Mouse (Mus musculus): ENCODE results near the gene Lrrc32. TPM values are rescaled to one million over a fixed set of nuclear protein-coding genes. Genes with fewer than 3 reads are reported as not detected.
A peak's percentile ranks its signal among the peaks of the same experiment; 100 is the strongest.

Gene Lrrc32
- total RNA-seq, 2 experiments from 2014 or later, result not detected

DNA sequence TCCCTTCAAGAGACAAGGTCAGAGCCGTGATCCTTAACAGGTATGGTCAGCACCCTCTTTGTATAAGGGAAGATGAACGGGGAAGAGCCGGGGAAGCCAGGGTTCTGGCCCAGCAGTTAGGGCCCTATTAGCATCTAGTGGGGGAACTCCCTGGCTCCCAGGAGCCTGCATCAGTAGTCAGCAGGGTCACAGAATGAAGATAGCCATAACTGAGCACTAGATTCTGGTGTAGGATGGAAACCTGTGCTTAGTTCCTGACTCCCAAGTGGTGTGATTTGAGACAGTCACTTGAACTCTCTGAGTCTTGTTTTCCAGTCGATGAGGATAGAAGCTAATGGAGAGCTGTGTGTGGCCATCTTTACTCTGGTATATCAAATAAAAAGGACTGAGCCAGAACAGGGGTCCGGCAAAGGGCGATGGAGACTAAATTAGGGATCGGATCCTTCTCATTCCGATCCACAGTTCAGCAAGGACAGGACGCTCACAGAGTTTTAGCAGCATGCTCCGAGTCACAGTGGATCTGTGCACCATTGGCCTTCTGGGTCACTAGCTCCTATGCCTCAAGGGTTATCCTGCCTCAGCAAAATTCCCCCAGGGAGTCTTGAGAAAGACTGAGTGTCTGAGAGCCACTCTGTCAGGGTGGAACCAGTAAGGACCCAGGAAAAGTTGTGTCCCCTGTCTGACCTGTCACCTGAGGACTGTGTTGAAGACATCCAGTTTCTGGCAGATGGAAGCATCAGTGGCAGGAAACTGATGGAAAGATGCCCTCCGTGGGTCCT, 1.7 kb upstream of the Lrrc32 start:
- ATAC-seq (ENCODE audit: poor library complexity, severe bottlenecking), result no peak

DNA sequence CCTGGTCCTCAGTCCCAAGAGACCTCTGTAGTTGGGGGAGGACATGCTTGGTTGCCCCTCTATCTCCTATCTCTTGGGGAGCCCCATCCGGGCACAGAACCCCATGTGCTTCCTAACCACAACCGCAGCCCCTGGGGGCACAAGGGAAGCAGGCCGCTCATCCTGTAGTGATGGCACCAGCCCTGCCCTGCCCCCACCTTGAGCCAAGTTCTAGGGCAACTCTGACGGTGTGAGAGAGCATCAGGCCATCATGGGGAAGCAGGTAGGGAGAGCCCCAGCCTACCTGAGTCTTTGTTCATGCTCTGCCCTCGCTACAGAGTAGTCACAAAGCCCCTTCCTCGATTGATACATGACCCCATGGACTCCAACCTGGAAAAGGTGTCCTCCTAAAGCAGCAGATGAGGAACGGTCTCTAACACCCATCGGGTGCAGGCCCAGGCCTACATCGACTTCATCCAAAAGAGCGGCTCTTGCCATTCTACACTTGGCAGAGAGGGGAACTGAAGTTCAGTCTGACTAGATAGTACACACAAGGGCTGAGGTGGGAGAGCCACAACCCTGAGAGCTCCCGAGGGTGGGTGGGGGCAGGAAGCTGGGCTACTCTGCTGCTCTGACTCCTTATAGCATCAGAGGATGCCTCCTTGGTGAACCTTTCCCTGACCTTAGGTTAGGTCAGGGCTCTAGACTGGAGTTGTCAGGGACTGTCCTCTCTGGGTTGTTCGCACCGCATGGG, 519 bp upstream of the Lrrc32 start:
- no peak for ATAC-seq (ENCODE audit: poor library complexity, severe bottlenecking)

DNA sequence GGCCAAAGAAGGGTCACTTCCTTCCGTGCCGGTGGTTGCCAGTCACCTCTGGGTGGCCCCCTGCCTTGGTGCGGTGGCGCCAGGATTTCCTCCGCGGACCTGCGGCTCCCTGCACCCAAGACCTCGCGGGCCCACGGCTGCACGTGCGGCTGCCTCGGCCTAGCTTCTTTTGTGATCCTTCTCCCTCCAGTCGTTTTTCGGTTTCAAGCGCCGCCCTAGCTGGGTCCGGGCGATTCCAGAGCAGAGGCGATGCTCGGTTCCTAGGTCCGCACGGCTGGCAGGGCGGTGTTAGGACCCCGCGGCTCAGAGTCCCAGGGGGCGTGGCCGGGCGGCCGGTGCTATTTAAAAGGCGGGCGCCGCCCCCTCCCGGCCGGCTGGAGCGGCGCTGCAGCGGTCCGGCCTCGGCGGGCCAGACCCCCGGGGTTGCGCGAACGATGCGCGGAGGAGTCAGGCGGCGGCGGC, 571 bp downstream of the Lrrc32 start:
- peak; percentile 55 for ATAC-seq (ENCODE audit: poor library complexity, severe bottlenecking)

DNA sequence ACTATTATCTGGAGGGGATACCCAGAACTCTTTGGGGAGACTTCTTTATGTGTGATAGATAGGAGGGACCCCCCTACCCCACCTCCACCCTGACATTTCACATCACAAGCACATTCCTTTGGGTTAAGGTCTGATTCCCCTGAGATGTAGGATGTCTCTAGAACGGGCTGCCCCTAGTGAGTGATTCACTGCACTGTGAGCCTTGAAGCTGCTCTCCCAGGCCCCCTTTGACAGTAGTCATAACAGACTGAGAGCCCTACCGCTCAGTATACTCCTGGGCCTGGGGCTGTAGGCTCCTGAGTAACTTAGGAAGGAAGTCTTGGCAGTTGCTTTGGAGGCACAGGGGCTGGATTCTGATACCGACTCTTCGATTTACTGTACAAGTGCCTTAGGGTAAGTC, 1.2 kb downstream of the Lrrc32 start:
- no peak for ATAC-seq (ENCODE audit: poor library complexity, severe bottlenecking)

DNA sequence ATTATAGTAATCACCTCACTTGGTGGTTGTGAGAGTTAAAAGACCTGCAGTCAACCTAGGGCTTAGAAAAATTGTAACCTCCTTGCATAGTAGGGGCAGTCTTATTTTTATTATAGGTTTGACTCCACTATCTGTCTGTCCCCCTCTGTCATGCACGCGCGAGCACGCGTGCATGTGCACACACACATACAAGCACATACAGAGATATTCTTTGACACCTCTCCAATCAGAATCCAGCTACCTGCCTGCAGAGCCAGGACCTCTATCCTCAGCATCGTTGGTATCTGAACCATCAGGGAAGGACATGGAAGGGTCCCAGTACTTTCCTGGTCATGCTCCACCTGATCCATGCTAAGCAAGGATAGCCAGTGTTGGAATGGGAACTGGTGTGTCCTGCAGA, 1.8 kb downstream of the Lrrc32 start:
- ATAC-seq (ENCODE audit: poor library complexity, severe bottlenecking), result no peak

DNA sequence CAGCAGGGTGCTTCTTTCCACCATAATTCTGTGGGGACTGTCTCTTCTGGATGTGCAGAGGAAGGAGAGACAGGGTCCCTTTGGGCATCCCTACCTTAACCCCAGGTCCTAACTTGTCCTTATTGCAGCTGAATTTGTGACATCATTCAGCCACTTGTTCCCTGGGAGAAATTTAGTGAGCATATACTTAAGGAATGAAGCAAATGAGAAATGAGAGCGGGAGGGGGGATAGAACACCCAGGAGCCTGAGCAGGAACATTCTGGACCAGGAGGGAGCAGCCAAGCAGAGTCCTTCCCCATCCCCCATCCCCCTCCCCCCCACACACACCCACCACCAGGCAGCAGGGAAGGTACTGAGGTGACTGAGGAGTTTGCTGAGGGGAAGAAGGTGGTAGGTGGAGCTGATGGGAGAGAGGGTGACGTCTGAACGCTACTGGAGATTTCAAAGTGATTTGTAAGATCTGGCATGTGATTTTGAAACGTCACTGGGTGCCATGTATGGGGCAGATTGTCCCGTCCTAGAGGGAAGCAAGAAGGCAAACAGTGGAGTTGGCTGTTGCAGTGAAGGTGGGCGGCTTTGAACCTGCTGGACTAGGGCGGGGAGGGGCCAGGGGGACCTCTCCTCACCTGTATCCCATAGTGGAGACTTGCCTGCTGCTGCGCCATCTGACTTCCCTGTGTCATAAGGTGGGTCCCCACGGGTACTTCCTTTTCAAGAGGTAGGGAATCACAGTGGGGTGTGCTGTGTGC, 2.5 kb downstream of the Lrrc32 start:
- no peak for ATAC-seq (ENCODE audit: poor library complexity, severe bottlenecking)

DNA sequence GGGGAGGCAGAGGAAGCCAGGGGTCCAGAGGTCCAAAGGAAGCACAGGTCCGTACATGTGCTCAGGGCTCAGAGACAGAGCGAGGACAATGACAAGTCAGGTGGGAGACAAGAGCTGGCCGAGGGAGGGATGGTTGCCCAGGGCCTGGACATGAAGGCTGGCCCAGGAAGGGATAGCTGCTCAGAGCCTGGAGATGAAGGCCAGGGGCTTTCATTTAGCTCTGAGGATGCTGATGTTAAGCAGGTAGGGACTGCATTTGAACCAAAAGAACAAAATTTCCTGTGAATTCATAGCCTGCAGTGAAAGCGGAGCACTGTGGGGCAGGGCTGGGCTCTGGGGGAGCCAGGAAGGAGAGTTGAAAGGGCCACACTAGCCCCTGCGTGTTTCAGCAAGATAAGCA, 3.2 kb downstream of the Lrrc32 start:
- no peak for ATAC-seq (ENCODE audit: poor library complexity, severe bottlenecking)

DNA sequence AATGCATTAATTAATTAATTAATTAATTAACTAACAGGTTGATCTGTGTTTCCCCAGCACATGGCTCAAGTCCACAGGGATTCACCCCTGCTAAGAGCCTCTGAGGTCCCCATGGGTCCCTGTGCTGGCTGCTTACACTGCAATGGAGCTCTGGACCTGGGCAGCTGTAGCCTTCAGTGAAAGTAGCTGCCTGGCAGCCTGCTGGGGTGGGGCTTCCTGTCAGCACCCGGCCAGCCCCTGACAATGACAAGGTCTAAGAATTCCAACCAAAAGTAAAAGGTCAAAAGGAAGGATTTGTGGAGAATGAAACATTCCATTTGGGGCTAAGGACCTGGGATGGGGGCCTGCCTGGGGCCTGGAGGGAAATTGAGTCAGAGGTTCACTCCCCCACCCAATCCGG, 4.2 kb downstream of the Lrrc32 start:
- no peak for ATAC-seq (ENCODE audit: poor library complexity, severe bottlenecking)

DNA sequence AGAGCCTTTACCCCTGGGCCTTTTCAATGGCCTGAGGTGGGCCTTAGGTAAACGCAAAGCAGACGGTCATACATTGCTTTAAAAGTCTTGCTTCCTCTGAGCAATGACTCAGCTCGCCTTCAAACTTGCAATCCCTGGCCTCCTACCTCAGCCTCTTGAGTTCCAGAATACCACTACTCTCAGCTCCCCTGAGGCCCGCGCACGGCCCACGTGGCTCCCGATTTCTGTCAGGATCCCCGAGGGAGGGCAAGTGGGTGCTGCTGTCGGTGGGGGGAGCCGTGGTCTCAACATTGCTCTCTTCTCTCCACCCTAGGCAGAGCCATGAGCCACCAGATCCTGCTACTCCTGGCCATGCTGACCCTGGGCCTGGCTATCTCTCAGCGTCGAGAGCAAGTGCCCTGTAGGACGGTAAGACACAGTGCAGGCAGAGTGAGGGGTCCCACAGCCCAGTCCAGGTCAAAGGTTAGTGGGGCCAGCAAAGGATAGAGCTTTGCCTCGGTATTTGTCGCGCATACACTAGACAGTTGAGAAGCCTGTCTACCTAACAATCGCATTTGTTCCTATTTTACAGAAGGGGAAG, 4.9 kb downstream of the Lrrc32 start:
- ATAC-seq (ENCODE audit: poor library complexity, severe bottlenecking), result peak; percentile 25

DNA sequence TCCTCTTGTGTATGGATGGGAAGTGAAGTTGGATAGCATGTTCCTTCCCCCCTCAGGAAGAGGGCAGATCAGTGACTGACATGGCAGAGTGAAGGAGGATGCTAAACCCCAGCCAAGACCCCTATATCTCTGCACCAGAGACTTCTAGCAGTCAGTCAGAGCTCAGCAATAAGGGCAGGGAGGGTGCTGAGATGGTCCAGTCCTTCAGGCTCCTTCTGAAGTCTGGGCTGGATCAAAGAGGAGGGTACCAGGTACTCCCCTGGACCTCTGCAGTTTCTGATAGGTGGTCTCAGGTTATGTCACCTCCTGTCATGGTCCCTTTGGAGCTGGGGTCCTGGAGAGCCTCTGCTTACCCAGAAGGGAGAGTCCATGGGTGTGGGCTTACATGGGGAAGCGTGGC, 6.5 kb downstream of the Lrrc32 start:
- no peak for ATAC-seq (ENCODE audit: poor library complexity, severe bottlenecking)

DNA sequence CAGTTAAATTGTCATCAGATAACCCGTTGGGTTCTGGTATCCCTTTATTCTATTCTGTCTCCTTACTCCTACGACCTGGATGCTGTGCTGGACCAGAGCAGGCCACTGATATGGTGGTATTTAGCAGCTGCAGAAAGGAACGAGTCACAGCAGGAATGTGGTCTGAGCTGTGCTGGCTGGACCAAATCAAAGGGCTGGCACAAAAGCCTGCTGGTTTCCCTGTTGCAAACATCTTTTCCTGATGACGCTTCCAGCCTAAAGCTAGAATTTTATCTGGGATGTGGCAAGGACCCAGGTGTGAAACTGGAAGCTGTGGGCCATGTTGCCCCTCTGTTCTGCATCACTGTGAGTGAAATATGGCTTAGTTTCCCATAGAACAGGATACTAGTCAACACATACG, 8.4 kb downstream of the Lrrc32 start:
- no peak for ATAC-seq (ENCODE audit: poor library complexity, severe bottlenecking)

DNA sequence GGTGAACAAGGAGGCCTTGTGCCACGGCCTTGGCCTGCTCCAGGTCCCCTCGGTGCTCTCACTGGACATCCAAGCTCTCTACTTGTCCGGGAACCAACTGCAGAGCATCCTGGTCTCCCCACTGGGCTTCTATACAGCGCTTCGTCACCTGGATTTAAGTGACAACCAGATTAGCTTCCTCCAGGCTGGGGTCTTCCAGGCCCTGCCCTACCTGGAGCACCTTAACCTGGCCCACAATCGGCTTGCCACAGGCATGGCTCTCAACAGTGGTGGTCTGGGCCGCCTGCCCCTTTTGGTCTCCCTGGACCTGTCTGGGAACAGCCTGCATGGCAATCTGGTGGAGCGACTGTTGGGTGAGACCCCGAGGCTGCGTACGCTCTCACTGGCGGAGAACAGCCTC, 9.0 kb downstream of the Lrrc32 start:
- no peak for ATAC-seq (ENCODE audit: poor library complexity, severe bottlenecking)

DNA sequence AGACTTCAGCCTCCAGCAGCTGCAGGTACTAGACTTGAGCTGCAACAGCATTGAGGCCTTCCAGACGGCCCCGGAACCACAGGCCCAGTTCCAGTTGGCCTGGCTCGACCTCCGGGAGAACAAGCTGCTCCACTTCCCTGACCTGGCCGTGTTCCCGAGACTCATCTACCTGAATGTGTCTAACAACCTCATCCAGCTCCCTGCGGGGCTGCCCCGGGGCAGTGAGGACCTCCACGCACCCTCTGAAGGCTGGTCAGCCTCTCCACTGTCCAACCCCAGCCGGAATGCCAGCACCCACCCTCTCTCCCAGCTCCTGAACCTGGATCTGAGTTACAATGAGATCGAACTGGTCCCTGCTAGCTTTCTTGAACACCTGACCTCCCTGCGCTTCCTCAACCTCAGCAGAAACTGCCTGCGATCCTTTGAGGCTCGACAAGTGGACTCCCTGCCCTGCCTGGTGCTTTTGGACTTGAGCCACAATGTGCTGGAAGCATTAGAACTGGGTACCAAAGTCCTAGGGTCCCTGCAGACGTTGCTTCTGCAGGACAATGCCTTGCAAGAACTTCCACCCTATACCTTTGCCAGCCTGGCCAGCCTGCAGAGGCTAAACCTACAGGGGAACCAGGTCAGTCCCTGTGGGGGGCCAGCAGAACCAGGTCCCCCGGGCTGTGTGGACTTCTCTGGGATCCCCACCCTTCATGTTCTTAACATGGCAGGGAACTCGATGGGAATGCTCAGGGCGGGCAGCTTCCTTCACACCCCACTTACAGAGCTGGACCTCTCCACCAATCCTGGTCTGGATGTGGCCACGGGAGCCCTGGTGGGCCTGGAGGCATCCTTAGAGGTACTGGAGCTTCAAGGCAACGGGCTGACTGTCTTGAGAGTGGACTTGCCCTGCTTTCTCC, 9.8 kb downstream of the Lrrc32 start:
- ATAC-seq (ENCODE audit: poor library complexity, severe bottlenecking), result no peak

DNA sequence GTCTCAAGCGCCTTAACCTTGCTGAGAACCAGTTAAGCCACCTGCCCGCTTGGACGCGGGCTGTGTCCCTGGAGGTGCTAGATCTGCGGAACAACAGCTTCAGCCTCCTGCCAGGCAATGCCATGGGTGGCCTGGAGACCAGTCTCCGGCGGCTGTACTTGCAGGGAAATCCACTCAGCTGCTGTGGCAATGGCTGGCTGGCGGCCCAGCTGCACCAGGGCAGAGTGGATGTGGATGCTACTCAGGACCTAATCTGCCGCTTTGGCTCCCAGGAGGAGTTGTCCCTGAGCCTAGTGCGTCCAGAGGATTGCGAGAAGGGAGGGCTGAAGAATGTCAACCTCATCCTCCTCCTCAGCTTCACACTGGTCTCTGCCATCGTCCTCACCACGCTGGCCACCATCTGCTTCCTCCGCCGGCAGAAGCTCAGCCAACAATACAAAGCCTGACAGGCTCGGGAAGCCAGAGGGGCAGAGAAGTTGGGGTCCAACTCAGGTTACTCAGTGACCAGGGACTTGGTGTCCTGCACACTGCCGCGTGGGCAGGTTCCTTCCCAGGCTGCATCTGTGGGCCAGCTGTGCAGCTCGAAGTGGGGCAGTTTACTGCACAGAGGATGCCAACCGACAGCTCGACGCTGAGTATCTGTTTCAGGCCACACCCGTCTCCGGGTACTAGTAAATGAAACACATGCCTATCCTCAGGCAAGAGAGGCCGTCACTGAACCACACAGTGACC, 10.6 kb downstream of the Lrrc32 start:
- ATAC-seq (ENCODE audit: poor library complexity, severe bottlenecking), result no peak

DNA sequence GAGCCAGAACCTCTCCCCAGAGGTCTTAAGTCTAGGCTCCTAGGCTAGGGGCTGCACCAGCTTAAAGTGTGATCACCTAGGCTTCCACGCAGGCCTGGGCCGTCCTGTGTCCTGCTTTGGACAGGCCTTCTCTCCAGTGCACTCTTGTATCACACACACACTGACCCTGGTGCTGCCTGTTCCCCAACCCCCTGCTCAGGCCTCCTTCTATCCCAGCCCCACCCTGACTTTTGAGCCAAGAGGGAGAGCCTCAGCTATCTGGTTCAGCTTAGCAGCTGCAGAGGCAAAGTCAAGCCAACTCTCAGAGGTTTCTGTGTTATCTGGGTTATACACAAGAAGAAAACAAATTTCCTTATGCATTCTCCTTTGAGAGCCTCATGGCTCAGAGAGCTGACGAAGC, 11.4 kb downstream of the Lrrc32 start:
- no peak for ATAC-seq (ENCODE audit: poor library complexity, severe bottlenecking)

DNA sequence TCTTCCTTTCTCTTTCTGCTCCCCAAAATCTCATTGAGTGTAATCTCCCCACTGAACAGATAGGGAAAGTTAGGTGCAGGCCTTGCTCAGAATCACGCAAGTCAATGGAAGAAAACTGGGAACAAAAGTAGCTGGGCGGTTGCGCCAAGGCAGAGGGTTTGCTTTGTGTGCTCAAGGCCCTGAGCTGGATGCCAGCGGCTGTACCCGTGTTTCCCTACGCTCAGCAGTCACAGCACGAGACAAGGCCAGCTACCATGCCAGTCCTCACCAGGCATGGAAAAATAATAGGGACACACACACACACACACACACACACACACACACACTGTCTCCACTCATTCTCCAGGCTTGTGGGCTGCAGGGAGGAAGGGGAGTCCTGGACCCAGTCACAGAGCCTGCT, 12.0 kb downstream of the Lrrc32 start:
- ATAC-seq (ENCODE audit: poor library complexity, severe bottlenecking), result no peak

DNA sequence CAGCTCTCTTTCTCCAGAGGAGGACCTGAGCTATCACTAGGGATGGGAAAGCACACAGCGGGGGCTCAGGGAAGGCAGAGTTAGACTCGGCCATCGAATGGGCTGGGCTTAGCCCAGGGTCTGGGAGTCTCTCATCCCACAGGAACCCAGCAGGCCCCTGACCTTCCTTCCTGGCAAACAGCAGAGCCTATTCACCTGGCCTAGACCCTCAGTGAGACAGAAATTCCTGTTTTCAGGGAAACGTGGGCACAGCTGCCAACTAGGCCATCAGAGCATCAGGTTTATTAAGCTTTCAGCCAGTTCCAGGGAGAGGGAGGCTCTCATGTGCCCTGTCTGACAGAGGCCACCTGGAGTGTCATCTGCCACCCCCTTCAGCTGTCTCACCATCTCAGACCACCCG, 13.8 kb downstream of the Lrrc32 start:
- no peak for ATAC-seq (ENCODE audit: poor library complexity, severe bottlenecking)

DNA sequence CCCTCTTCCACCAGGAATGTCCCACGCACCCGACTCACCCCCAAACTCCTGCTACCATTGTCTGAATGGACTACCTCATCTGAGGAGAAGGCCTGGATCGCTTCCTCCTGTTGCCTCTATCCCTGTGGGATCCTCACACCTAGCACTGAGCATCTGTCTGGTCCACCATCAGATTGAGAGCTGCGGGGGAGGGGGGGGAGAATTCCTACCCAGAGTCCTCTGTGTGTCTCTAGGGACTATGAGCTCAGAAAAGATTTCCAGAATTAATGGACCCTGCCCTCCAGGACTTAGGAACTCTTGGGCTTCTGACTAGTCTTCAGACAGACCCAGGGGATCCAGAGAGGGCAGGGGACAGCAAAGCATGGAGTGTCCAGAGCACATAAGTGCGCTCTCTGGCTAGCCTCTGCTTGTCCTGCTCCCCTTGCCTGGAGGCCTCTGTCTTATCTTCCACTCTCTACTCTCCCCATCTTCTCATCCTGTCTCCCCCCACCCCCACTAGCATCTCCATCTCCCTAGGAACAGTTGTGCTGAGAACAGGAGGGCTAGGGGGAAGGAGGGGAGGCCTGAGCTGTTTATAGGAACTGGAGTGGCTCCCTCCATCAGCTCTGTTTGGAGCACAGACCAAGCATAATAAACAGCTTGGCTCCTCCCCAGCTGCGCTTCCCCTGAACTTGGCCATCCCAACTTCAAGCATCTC, 15.0 kb downstream of the Lrrc32 start:
- no peak for ATAC-seq (ENCODE audit: poor library complexity, severe bottlenecking)

DNA sequence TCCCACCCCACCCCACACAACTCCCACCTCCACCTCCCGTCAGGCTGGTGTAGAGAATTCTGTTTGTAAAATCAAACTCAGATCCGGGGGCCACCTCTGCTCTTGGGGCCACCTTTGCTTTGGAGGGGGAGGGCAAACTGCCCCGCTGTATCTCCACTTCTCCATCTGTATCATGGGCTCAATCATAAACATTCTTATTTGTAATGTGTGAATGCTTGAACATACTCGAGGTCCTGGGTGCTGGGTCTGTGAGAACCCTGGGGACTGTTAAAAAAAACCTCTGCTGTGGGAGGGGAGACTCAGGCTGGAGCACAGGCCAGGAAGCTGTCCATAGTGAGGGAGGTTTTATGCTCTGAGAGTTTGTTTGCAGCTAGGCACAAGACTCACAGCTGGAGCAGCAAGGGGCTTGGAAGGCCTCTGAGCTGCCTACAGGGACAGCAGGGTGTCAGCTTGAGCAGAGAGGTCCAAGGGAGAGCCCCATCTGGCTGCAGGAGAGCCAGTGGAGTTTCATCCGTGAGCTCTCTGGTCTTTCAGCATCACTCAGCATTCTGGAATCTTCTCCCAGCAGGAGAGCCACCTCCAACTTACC, 15.7 kb downstream of the Lrrc32 start:
- no peak for ATAC-seq (ENCODE audit: poor library complexity, severe bottlenecking)
